9 mouse cellular contexts compared by ENCODE assay signal in genomic region chr14:77580106-77580936, GRCm38 (mm10).
DNase-seq lines count a peak whose midpoint lies in the region; ATAC-seq and TF ChIP-seq lines count a peak whose summit lies in the region.
"Had no signal": no experiment of that assay in that cellular context is flagged by ENCODE, and none has a peak within 500 bp of the region (broad histone marks: within the 10 kb centered on the region; RNA-seq: fewer than 3 reads in every experiment).

No protein-coding gene starts in this region.

- peak; percentile 25 for DNase-seq in lung, embryonic 14.5 days
- DNase-seq in lung, adult 2 months = no peak
- peak; percentile 14 for DNase-seq in adipocyte (ENCODE audit: low spot score)
- DNase-seq in kidney, adult 11 months = no peak
- no peak for DNase-seq in adrenal gland, postnatal 14 days
- no peak for DNase-seq in urinary bladder, postnatal 10 days (ENCODE audit: low spot score)
- DNase-seq: cerebellum, postnatal 14 days had no signal

- no peak overlapping the region for H3K9ac ChIP-seq in lung, embryonic 14.5 days
- no peak overlapping the region for H3K9ac ChIP-seq in forebrain, embryonic 16.5 days (replicated peaks; ENCODE audit: low read depth, low read length)
- H3K9ac ChIP-seq in limb, embryonic 13.5 days = no peak overlapping the region

- no peaks in the 10 kb centered on the region for H3K27me3 ChIP-seq in lung, embryonic 14.5 days (ENCODE audit: insufficient read depth, low read length)
- no peaks in the 10 kb centered on the region for H3K27me3 ChIP-seq in forebrain, embryonic 16.5 days (replicated peaks; ENCODE audit: control insufficient read depth, insufficient read depth, low read length)
- H3K27me3 ChIP-seq in limb, embryonic 13.5 days = no peaks in the 10 kb centered on the region

- H3K4me3 ChIP-seq in lung, embryonic 14.5 days (ENCODE audit: low read depth, low read length) = no peak overlapping the region
- no peak overlapping the region for H3K4me3 ChIP-seq in lung, adult 2 months (replicated peaks; ENCODE audit: extremely low read depth, low read depth, low read length)
- no peak overlapping the region for H3K4me3 ChIP-seq in forebrain, embryonic 16.5 days (replicated peaks; ENCODE audit: low read length)
- H3K4me3 ChIP-seq in limb, embryonic 13.5 days = no peak overlapping the region

- no peak overlapping the region for H3K4me2 ChIP-seq in lung, embryonic 14.5 days
- no peak overlapping the region for H3K4me2 ChIP-seq in forebrain, embryonic 16.5 days (ENCODE audit: low read length)
- H3K4me2 ChIP-seq in limb, embryonic 13.5 days (replicated peaks) = no peak overlapping the region; the same call in 1 of the 2 replicates

- H3K27ac ChIP-seq in lung, embryonic 14.5 days (ENCODE audit: low read depth) = no peak overlapping the region
- H3K27ac ChIP-seq in forebrain, embryonic 16.5 days (ENCODE audit: low read length) = peak overlapping the region; percentile 8
- peak overlapping the region; percentile 61 for H3K27ac ChIP-seq in limb, embryonic 13.5 days

- WGBS in lung, embryonic 14.5 days = 49% methylated on average over 14 of the region's 14 CpGs
- WGBS in lung, adult 2 months = 57% methylated on average over 14 of the region's 14 CpGs
- WGBS in forebrain, embryonic 16.5 days = 56% methylated on average over 14 of the region's 14 CpGs
- WGBS in limb, embryonic 13.5 days = 66% methylated on average over 14 of the region's 14 CpGs

- TF ChIP-seq CTCF in lung, embryonic 14.5 days (IDR thresholded peaks at IDR 0.05; ENCODE audit: low read depth) = no peak
- TF ChIP-seq CTCF in lung, adult 2 months (IDR thresholded peaks at IDR 0.05; ENCODE audit: insufficient read depth, low read length) = no peak

- no peaks in the 10 kb centered on the region for H3K36me3 ChIP-seq in lung, embryonic 14.5 days (ENCODE audit: insufficient read depth)
- H3K36me3 ChIP-seq in forebrain, embryonic 16.5 days (ENCODE audit: control insufficient read depth, insufficient read depth) = no peaks in the 10 kb centered on the region
- H3K36me3 ChIP-seq in limb, embryonic 13.5 days = no peaks in the 10 kb centered on the region

- no peaks in the 10 kb centered on the region for H3K4me1 ChIP-seq in lung, embryonic 14.5 days (ENCODE audit: insufficient read depth)
- H3K4me1 ChIP-seq in lung, adult 2 months (ENCODE audit: control insufficient read depth, insufficient read depth, low read length) = no peaks in the 10 kb centered on the region
- peaks cover 58% of the 10 kb centered on the region for H3K4me1 ChIP-seq in forebrain, embryonic 16.5 days (replicated peaks; ENCODE audit: control insufficient read depth, insufficient read depth, low read length)
- H3K4me1 ChIP-seq in limb, embryonic 13.5 days = peaks cover 41% of the 10 kb centered on the region

- TF ChIP-seq POLR2A in lung, adult 2 months (IDR thresholded peaks at IDR 0.05; ENCODE audit: borderline replicate concordance, extremely low read depth, low read depth, low read length) = no peak

- peak; percentile 54; the same call in 1 of the 2 replicates for ATAC-seq in lung, embryonic 14.5 days (ENCODE audit: insufficient read depth)
- no peak for ATAC-seq in forebrain, embryonic 16.5 days
- ATAC-seq in limb, embryonic 13.5 days (ENCODE audit: low FRiP score, low read depth) = peak; percentile 59

- no peaks in the 10 kb centered on the region for H3K9me3 ChIP-seq in lung, embryonic 14.5 days (ENCODE audit: low read depth, low read length)
- H3K9me3 ChIP-seq in forebrain, embryonic 16.5 days (ENCODE audit: control insufficient read depth, low read length) = no peaks in the 10 kb centered on the region
- H3K9me3 ChIP-seq in limb, embryonic 13.5 days = no peaks in the 10 kb centered on the region

Comparison
In these comparisons a context has a peak if more than half of its experiments do, and no peak if none do; other contexts are left out.
1. DNase-seq: peak in lung, embryonic 14.5 days (single experiment) and adipocyte (single experiment); none in lung, adult 2 months (single experiment), kidney, adult 11 months (single experiment), adrenal gland, postnatal 14 days (single experiment) and urinary bladder, postnatal 10 days (single experiment).